Mouse (Mus musculus) stomach, embryonic 15.5 days (tissue): Measurements from ENCODE around the gene Ifit1bl1. TPM values are rescaled to one million over a fixed set of nuclear protein-coding genes. Genes with fewer than 3 reads are reported as not detected.
"Not testable (repeated sequence)": the region's sequence is repeated elsewhere in the genome, so short reads cannot be mapped to it uniquely, and the experiment has no call there.

ENCODE experiments used
- ATAC-seq: fragments of 200-750 bp; cut with Nextera tagmentation; 2 replicates; pipeline ENCODE4 v1.8.0; 2017; ENCODE audit warnings: low read depth, moderate number of reproducible peaks, moderate TSS enrichment; ENCODE audit not compliant: insufficient read depth, low FRiP score
- H3K27ac ChIP-seq: fragments of 300-500 bp; sonication (generic); 2 replicates; pipeline ENCODE4 v1.5.1; 2015; ENCODE audit warnings: mild to moderate bottlenecking, inconsistent platforms
- H3K27me3 ChIP-seq: fragments of 300-500 bp; sonication (generic); replicated peaks from 2 replicates; pipeline ENCODE4 v1.6.1; 2015; ENCODE audit warnings: inconsistent platforms
- H3K36me3 ChIP-seq: fragments of 300-500 bp; sonication (generic); 2 replicates; pipeline ENCODE4 v1.6.1; 2015; ENCODE audit warnings: inconsistent platforms
- H3K4me1 ChIP-seq: fragments of 300-500 bp; sonication (generic); 2 replicates; pipeline ENCODE4 v1.6.1; 2015; ENCODE audit warnings: inconsistent platforms
- H3K4me2 ChIP-seq: fragments of 300-500 bp; sonication (generic); 2 replicates; pipeline ENCODE4 v1.6.1; 2015; ENCODE audit warnings: mild to moderate bottlenecking, inconsistent platforms
- H3K4me3 ChIP-seq: fragments of 300-500 bp; sonication (generic); replicated peaks from 2 replicates; pipeline ENCODE4 v1.5.1; 2015; ENCODE audit warnings: inconsistent platforms
- H3K9ac ChIP-seq: fragments of 300-500 bp; sonication (generic); 2 replicates; pipeline ENCODE4 v1.6.1; 2015; ENCODE audit warnings: inconsistent platforms
- H3K9me3 ChIP-seq: fragments of 300-500 bp; sonication (generic); 2 replicates; pipeline ENCODE4 v1.6.1; 2016; ENCODE audit warnings: inconsistent platforms
- WGBS: fragments of 180-500 bp; shearing (Covaris S2); methylation state at CpG from one replicate; pipeline ENCODE4 v1.1.7; 2015; 5-methylcytosine and 5-hydroxymethylcytosine counted together
- polyA plus RNA-seq: library from polyadenylated mRNA; unstranded; fragments of >200 nt; fragmentation: Nextera tagmentation; extraction: Ambion mirVana; gene quantifications from 2 replicates; pipeline ENCODE4 v1.2.1, GENCODE M21; 2015

The Ifit1bl1 gene
- 0.17 and 0.28 TPM in 2 replicates for polyA plus RNA-seq

DNA sequence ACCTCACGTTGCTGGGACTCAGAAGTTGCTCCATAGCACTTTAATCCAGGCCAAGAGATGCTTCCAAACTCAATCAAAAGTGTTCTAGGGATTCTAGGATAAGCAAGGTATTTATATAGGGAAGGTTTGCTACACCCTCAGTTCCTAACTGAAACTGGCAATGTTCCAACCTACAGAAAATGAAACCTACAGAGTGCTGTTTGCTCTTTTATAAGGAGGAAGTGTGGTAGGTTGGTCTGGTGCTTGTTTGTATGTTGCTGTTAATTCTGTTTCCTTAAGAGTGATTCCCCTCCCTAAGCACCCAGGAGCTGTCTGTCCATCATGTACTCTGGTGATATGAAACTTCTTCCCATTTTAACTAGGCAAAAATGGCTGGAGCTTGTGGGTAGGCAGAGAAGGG is at the start of gene Ifit1bl1:
Gene Ifit1bl1 (minus strand): TSS at position 69 of the 400 bp plus-strand sequence.
- WGBS: 38% methylated on average over 1 of the region's 1 CpGs
- not testable (repeated sequence) for H3K9ac ChIP-seq, ATAC-seq

DNA sequence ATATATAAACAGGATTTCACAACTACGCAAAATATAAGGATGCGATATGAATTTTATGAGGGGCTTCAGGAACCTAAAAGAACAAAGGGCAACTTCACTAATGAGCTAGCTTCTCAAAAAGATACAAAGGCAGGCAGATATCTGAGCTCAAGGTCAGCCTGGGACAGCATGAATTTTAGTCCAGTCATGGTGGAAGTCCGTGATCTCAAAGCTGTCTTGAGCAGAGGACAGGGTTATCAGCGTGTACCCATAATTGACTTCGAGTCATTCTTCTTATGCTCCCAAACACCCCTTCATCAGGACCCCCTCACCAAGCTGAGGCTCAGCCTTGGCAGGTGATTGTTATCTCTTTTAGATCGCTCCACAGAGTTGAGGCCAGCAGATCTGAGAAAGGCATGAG is 49.2 kb upstream of the Ifit1bl1 start:
- Histone ChIP-seq H3K27ac (no peak overlapping the region), H3K36me3 (no peaks in the 10 kb centered on the region), H3K27me3 (no peaks in the 10 kb centered on the region), H3K9me3 (no peaks in the 10 kb centered on the region), H3K9ac (no peak overlapping the region), H3K4me2 (no peak overlapping the region), H3K4me3 (no peak overlapping the region), H3K4me1 (no peaks in the 10 kb centered on the region)
- no peak for ATAC-seq
- WGBS: 80% methylated on average over 6 of the region's 6 CpGs

More for the DNA sequence above, at the start of gene Ifit1bl1:
- not testable (repeated sequence) for H3K36me3 ChIP-seq, H3K9me3 ChIP-seq, H3K27ac ChIP-seq, H3K4me2 ChIP-seq, H3K4me1 ChIP-seq, H3K4me3 ChIP-seq, H3K27me3 ChIP-seq

DNA sequence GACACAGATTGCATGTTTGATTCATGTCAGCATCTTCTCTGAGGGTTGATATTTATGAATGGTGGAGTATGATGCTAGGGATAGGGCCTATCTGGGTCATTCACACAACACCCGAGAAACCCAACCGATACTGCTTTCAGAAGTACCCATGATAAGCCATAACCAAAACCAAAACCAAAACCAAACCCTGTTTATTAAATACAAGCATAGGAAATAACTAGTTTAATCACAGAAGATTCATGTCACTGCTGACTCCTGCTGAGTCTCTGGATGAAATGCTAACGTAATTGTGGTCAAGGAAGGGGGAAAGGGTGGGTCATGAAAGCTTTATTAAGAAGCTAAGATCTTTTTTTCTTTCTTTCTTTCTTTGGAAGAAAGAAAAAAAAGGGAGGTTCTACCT is 48.5 kb upstream of the Ifit1bl1 start:
- 85% methylated on average over 3 of the region's 3 CpGs for WGBS
- ATAC-seq: no peak
- H3K36me3 ChIP-seq: no peaks in the 10 kb centered on the region

DNA sequence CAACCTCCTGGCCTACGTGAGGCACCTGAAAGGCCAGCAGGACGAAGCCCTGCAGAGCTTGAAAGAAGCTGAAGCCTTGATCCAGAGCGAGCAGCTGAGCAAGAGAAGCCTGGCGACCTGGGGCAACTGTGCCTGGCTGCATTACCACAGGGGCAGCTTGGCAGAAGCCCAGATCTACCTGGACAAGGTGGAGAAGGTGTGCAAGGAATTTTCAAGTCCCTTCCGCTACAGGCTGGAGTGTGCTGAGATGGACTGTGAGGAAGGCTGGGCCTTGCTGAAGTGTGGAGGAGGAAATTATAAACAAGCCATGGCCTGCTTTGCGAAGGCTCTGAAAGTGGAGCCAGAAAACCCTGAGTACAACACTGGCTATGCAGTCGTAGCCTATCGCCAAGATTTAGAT is 45.9 kb upstream of the Ifit1bl1 start:
- not testable (repeated sequence) for H3K4me3 ChIP-seq, H3K4me1 ChIP-seq, H3K27me3 ChIP-seq, H3K9ac ChIP-seq, H3K27ac ChIP-seq, H3K4me2 ChIP-seq, H3K36me3 ChIP-seq, ATAC-seq, H3K9me3 ChIP-seq
- 85% methylated on average over 8 of the region's 8 CpGs for WGBS

More for the DNA sequence above, 48.5 kb upstream of the Ifit1bl1 start:
- Histone ChIP-seq H3K4me1 (no peaks in the 10 kb centered on the region), H3K27ac (no peak overlapping the region), H3K4me2 (no peak overlapping the region), H3K9me3 (no peaks in the 10 kb centered on the region), H3K27me3 (no peaks in the 10 kb centered on the region), H3K4me3 (no peak overlapping the region), H3K9ac (no peak overlapping the region)

DNA sequence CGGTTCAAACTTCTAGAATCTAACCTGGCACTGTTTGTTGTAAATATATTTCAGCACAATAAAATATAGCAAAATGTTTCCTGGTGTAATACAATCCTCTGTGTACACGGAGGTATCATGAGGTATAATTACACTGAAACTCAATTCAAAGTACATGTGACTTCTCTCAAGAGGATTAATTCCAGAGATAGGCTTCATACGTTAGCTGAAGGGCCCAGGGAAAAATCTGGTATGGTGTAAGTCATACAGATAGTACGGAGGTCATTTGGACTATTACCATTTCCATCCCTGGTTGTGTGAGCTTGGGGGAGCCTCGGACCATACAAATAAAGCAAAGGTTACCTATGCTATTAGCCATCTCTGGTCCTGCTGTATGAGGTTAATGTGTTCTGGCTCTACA is 40.9 kb upstream of the Ifit1bl1 start:
- Histone ChIP-seq H3K36me3 (no peaks in the 10 kb centered on the region), H3K9ac (no peak overlapping the region), H3K4me1 (no peaks in the 10 kb centered on the region), H3K4me2 (no peak overlapping the region), H3K27me3 (no peaks in the 10 kb centered on the region), H3K27ac (no peak overlapping the region), H3K4me3 (no peak overlapping the region), H3K9me3 (no peaks in the 10 kb centered on the region)
- WGBS: 70% methylated on average over 5 of the region's 5 CpGs
- ATAC-seq: no peak

DNA sequence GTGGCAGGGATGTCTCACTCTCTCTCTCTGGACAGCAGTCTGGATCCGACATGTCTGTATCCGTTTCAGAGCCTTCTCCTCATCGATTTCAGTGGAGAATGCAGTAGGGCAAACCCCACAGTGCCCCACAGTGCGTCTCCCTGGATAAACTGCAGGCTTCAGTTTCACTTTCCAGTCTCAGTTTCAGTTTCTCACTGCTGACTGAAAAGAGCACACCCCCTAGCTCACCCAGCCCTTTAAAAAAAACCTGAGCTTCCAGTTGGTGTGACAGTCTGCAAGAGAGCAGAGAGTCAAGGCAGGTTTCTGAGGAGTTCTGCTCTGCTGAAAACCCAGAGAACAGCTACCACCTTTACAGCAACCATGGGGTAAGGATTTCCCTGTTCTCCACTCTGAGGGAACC is 38.9 kb upstream of the Ifit1bl1 start, which contains the start of the genes Ifit1bl2 and Ifit1:
Gene Ifit1bl2 (minus strand): TSS at position 121 of the 400 bp plus-strand sequence.
Gene Ifit1 (plus strand): TSS at position 249 of the 400 bp plus-strand sequence.
- H3K9me3 ChIP-seq: no peaks in the 10 kb centered on the region
- H3K27ac ChIP-seq: no peak within 1 kb of the TSS
- H3K9ac ChIP-seq: no peak within 1 kb of the TSS
- no peaks in the 10 kb centered on the region for H3K27me3 ChIP-seq
- H3K4me2 ChIP-seq: peak within 1 kb of the TSS; percentile 38
- 0 out of 2 replicates have a peak, but pooled peaks have one; percentile 35 for ATAC-seq
- H3K4me3 ChIP-seq: 0 out of 2 replicates have a peak within 1 kb of the TSS, but pooled peaks have one; percentile 1
- 31% methylated on average over 4 of the region's 4 CpGs for WGBS
- no peaks in the 10 kb centered on the region for H3K36me3 ChIP-seq
- no peaks in the 10 kb centered on the region for H3K4me1 ChIP-seq

DNA sequence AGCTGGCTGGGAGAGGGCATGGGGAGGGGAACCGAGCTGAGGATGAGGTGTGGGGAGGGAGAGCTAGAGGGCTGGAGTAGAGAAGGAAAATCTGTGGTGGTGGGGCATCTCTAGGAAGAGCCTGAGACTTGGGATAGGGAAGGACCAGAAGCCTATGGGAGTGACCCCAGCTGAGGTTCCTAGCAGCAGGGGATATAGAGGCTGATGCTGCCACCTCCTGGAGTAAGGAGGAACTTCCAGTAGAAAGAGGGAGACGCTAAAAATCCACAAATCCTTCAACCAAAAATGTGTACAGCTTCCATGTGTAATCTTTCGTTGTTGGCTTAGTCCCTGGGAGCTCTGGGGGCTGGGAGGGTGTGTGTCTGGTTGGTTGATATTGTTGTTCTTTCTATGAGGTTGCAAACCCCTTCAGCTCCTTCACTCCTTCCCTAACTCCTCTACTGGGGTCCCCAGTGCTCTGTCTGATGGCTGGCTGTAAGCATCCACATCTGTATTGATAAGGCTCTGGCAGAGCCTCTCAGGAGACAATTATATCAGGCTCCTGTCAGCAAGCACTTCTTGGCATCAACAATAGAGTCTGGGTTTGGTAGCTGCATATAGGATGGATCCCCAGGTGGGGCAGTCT is 35.3 kb upstream of the Ifit1bl1 start:
- Histone ChIP-seq H3K4me1 (no peaks in the 10 kb centered on the region), H3K27me3 (no peaks in the 10 kb centered on the region), H3K36me3 (no peaks in the 10 kb centered on the region), H3K9ac (no peak overlapping the region), H3K4me2 (no peak overlapping the region), H3K9me3 (no peaks in the 10 kb centered on the region), H3K4me3 (no peak overlapping the region), H3K27ac (no peak overlapping the region)
- ATAC-seq: no peak
- WGBS: 4% methylated on average over 3 of the region's 3 CpGs

DNA sequence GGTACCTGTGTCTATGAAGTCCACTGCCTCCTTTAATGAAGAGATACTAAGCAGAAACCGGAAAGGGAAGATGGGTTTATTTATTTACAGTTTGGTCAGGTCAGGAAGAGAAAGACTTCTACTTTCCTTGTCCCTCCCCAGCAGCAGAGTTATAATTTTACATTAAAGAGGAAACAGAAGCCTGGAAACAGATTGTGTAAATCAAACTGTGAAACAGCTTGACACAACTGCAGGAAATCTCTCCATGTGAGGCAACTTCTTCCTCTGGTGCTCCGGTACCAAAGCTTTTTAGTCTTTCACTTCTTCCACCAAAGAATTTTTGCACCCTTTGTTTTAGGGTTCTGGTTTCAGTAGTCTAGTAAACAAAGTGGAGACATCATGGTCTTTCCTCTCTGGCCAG is 31.7 kb upstream of the Ifit1bl1 start:
- no peak overlapping the region for H3K4me2 ChIP-seq
- 58% methylated on average over 2 of the region's 2 CpGs for WGBS

DNA sequence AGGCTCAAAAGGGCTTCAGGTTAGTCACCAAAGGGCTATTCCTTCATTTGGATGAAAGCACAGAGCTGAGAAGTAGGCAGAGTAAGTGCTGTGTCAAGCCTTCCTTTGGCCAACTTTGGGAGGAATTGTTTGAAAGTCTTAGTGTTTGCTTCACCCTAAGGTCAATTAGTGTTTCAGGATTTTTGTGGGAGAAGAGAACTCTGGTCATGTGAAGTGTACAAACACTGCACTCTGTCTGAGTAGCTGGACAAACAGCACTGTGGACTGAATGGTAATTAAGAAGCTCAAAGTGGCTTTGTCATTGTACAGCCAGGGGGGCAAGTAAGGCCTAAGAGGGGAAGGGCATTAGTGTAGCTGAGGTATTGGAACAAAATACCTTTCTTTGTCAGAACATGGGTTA is 29.7 kb upstream of the Ifit1bl1 start:
- Histone ChIP-seq H3K4me2 (no peak overlapping the region), H3K4me3 (no peak overlapping the region), H3K27ac (no peak overlapping the region), H3K4me1 (no peaks in the 10 kb centered on the region), H3K9me3 (no peaks in the 10 kb centered on the region), H3K27me3 (no peaks in the 10 kb centered on the region), H3K9ac (no peak overlapping the region), H3K36me3 (no peaks in the 10 kb centered on the region)
- no peak for ATAC-seq

More for the DNA sequence above, 31.7 kb upstream of the Ifit1bl1 start:
- H3K9ac ChIP-seq: no peak overlapping the region
- H3K9me3 ChIP-seq: no peaks in the 10 kb centered on the region
- no peak overlapping the region for H3K27ac ChIP-seq
- no peak overlapping the region for H3K4me3 ChIP-seq
- no peaks in the 10 kb centered on the region for H3K4me1 ChIP-seq
- H3K36me3 ChIP-seq: no peaks in the 10 kb centered on the region
- no peak for ATAC-seq
- no peaks in the 10 kb centered on the region for H3K27me3 ChIP-seq

DNA sequence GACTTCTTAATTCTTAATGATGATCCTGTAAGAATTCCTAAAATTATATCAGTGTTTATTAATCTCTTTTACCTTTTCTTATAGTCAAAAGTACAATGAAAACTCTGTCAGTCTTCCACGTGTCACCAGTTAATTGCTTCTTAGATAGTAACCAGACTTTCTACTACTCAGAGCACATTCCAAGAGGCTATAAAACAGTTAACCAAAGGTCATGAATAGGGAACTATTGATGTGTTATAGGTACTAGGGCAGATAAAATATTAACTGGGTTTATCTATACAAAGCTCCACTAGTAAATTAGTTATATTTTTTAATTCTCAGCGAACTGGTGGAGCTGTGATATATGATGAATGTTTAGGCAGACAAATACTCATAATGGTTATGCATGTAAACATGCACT is 25.7 kb upstream of the Ifit1bl1 start:
- H3K4me2 ChIP-seq: no peak overlapping the region
- H3K9ac ChIP-seq: no peak overlapping the region
- 54% methylated on average over 2 of the region's 2 CpGs for WGBS
- no peak for ATAC-seq
- H3K27ac ChIP-seq: no peak overlapping the region
- no peaks in the 10 kb centered on the region for H3K4me1 ChIP-seq
- H3K9me3 ChIP-seq: no peaks in the 10 kb centered on the region
- no peaks in the 10 kb centered on the region for H3K27me3 ChIP-seq
- no peaks in the 10 kb centered on the region for H3K36me3 ChIP-seq
- H3K4me3 ChIP-seq: no peak overlapping the region

DNA sequence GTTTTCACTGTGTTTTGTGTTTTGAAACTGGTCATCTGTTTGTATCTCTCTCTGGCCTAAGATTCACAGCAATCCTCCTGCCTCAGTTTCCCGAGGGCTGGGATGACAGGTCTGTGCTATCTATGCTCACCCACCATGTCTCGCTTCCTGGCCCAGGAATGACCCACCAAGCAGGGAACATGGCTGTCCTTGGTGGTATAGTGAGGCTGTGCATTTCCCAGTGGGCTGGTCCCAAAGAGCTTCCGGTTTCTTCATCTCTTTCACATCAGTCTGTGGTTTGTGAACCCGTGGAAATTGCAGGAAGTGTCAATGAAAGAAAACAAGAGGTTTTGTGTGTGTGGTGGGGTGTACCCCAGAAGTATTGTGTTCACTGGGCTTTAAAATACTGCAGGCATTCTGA is 22.9 kb upstream of the Ifit1bl1 start:
- WGBS: 76% methylated on average over 4 of the region's 4 CpGs
- no peak for ATAC-seq

DNA sequence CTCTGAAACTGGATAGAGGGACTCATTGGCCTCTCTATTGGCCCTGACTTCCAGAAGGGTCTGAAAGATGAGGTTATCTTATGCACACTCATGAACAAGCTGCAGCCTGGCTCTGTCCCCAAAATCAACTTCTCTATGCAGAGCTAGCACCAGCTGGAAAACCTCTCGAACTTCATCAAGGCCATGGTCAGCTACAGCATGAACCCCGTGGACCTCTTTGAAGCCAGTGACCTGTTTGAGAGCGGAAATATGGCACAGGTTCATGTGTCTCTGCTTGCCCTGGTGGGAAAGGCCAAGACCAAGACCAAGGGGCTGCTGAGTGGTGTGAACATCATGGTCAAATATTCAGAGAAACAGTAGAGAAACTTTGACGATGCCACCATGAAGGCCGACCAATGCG is 22.0 kb upstream of the Ifit1bl1 start:
- H3K36me3 ChIP-seq: no peaks in the 10 kb centered on the region
- no peak overlapping the region for H3K4me2 ChIP-seq
- ATAC-seq: no peak
- no peak overlapping the region for H3K9ac ChIP-seq
- no peak overlapping the region for H3K27ac ChIP-seq
- no peak overlapping the region for H3K4me3 ChIP-seq
- no peaks in the 10 kb centered on the region for H3K9me3 ChIP-seq
- no peaks in the 10 kb centered on the region for H3K27me3 ChIP-seq
- 92% methylated on average over 6 of the region's 6 CpGs for WGBS
- no peaks in the 10 kb centered on the region for H3K4me1 ChIP-seq

More for the DNA sequence above, 22.9 kb upstream of the Ifit1bl1 start:
- no peak overlapping the region for H3K27ac ChIP-seq
- no peaks in the 10 kb centered on the region for H3K27me3 ChIP-seq
- no peaks in the 10 kb centered on the region for H3K4me1 ChIP-seq
- no peaks in the 10 kb centered on the region for H3K36me3 ChIP-seq
- H3K9me3 ChIP-seq: no peaks in the 10 kb centered on the region
- no peak overlapping the region for H3K9ac ChIP-seq
- H3K4me2 ChIP-seq: no peak overlapping the region
- H3K4me3 ChIP-seq: no peak overlapping the region

DNA sequence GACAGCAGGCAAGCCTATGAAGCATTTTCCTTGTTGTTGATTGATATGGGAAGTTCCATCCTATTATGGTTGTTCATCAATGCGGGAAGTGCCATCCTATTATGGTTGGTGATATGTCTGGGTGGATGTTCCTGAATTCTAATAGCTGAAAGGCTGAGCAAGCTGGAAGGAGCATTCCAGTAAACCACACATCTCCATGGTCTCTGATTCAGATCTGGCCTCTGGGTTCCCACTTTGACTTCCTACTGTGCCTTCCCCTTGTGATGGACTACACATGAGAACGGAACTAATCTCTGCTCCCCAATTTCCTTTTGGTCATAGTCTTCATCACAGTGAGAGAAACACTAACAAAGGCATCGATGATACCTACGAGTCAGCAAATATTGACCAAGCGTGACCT is 19.1 kb upstream of the Ifit1bl1 start:
- Histone ChIP-seq H3K4me3 (no peak overlapping the region), H3K4me2 (no peak overlapping the region), H3K27me3 (no peaks in the 10 kb centered on the region), H3K9me3 (no peaks in the 10 kb centered on the region), H3K4me1 (no peaks in the 10 kb centered on the region), H3K36me3 (no peaks in the 10 kb centered on the region), H3K9ac (no peak overlapping the region), H3K27ac (no peak overlapping the region)
- 80% methylated on average over 5 of the region's 5 CpGs for WGBS
- no peak for ATAC-seq
